ENCODE assay signal across 11 mouse cellular contexts in genomic region chr1:42691202-42692170, GRCm38 (mm10). TPM values are rescaled to one million over a fixed set of nuclear protein-coding genes. Genes with fewer than 3 reads are reported as not detected.
A peak's percentile ranks its signal among the peaks of the same experiment; 100 is the strongest.
DNase-seq lines count a peak whose midpoint lies in the region; ATAC-seq lines count a peak whose summit lies in the region.
"Had no signal": no experiment of that assay in that cellular context is flagged by ENCODE, and none has a peak within 500 bp of the region (broad histone marks: within the 10 kb centered on the region; RNA-seq: fewer than 3 reads in every experiment).

No protein-coding gene starts in this region.

- H3K36me3 ChIP-seq in forebrain, embryonic 12.5 days (replicated peaks), result no peaks in the 10 kb centered on the region
- H3K36me3 ChIP-seq in kidney, embryonic 16.5 days (ENCODE audit: insufficient read depth, low read length), result no peaks in the 10 kb centered on the region
- H3K36me3 ChIP-seq: heart, embryonic 13.5 days had no signal

- H3K9me3 ChIP-seq in forebrain, embryonic 12.5 days, result no peaks in the 10 kb centered on the region
- H3K9me3 ChIP-seq in kidney, embryonic 16.5 days (ENCODE audit: low read length), result no peaks in the 10 kb centered on the region
- H3K9me3 ChIP-seq: heart, embryonic 13.5 days had no signal

- peak overlapping the region; percentile 94 for H3K4me2 ChIP-seq in forebrain, embryonic 12.5 days
- peak overlapping the region; percentile 60; the same call in 1 of the 2 replicates for H3K4me2 ChIP-seq in kidney, embryonic 16.5 days (replicated peaks; ENCODE audit: low read depth, low read length)
- H3K4me2 ChIP-seq: heart, embryonic 13.5 days had no signal

- peak overlapping the region; percentile 95 for H3K9ac ChIP-seq in forebrain, embryonic 12.5 days
- H3K9ac ChIP-seq in kidney, embryonic 16.5 days (replicated peaks; ENCODE audit: low read length), result no peak overlapping the region
- H3K9ac ChIP-seq: heart, embryonic 13.5 days had no signal

- H3K27me3 ChIP-seq in forebrain, embryonic 12.5 days, result no peaks in the 10 kb centered on the region; the same call in 1 of the 2 replicates
- peaks cover 90% of the 10 kb centered on the region for H3K27me3 ChIP-seq in kidney, embryonic 16.5 days (ENCODE audit: insufficient read depth, low read length)

- 1% methylated on average over 9 of the region's 9 CpGs for WGBS in forebrain, embryonic 12.5 days
- WGBS in kidney, embryonic 16.5 days, result 1% methylated on average over 9 of the region's 9 CpGs

- H3K4me1 ChIP-seq in forebrain, embryonic 12.5 days, result peaks cover 32% of the 10 kb centered on the region
- peaks cover 5% of the 10 kb centered on the region; the same call in 1 of the 2 replicates for H3K4me1 ChIP-seq in kidney, embryonic 16.5 days (ENCODE audit: insufficient read depth, low read length)

- peak; percentile 33 for DNase-seq in adrenal gland, adult 2 months
- no peak for DNase-seq in adrenal gland, adult 8-10 months
- peak; percentile 62 for DNase-seq in ovary, postnatal 36 days (ENCODE audit: low spot score)
- DNase-seq in ovary, adult 18-20 months (ENCODE audit: low spot score), result no peak
- DNase-seq in lung, postnatal 36 days, result peak; percentile 69
- DNase-seq in telencephalon, adult 2 months (ENCODE audit: low read depth, low spot score), result peak; percentile 84

- peak overlapping the region; percentile 99 for H3K27ac ChIP-seq in forebrain, embryonic 12.5 days
- no peak overlapping the region for H3K27ac ChIP-seq in kidney, embryonic 16.5 days (ENCODE audit: low read length)
- H3K27ac ChIP-seq: heart, embryonic 13.5 days had no signal

- peak overlapping the region; percentile 99 for H3K4me3 ChIP-seq in forebrain, embryonic 12.5 days (replicated peaks)
- H3K4me3 ChIP-seq in kidney, embryonic 16.5 days (ENCODE audit: low read length), result no peak overlapping the region
- H3K4me3 ChIP-seq: heart, embryonic 13.5 days had no signal

- ATAC-seq in forebrain, embryonic 12.5 days (ENCODE audit: low FRiP score), result peak; percentile 18; the same call in 1 of the 2 replicates
- no peak for ATAC-seq in kidney, embryonic 16.5 days (ENCODE audit: low FRiP score, low TSS enrichment)

RNA-seq across cellular contexts. Expression of gene Pou3f3, which starts 4.1 kb away (rescaled TPM):
- not detected for total RNA-seq in adrenal gland, adult 2 months (2021)
- 0.02 TPM in 2 replicates for polyA plus RNA-seq in adrenal gland, adult 2 months (2012; rRNA removed)
- total RNA-seq in adrenal gland, adult 8-10 months (2022), result under 1 TPM; 0.03 to 0.11 (median 0.08) TPM
- 38.2 and 46.0 TPM in 2 replicates for polyA plus RNA-seq in forebrain, embryonic 12.5 days (2016; fragmentation: Nextera tagmentation; extraction: Ambion mirVana)
- 7.6 and 8.4 TPM in 2 replicates for polyA plus RNA-seq in kidney, embryonic 16.5 days (2015; fragmentation: Nextera tagmentation; extraction: Ambion mirVana)
- total RNA-seq: neutrophil, adult 5-6 weeks had no signal
- polyA plus RNA-seq: C2C12 had no signal

Comparison
In these comparisons a context has a peak if more than half of its experiments do, and no peak if none do; other contexts are left out.
1. DNase-seq: peak in adrenal gland, adult 2 months (single experiment), ovary, postnatal 36 days (single experiment), lung, postnatal 36 days (single experiment) and telencephalon, adult 2 months (single experiment); none in adrenal gland, adult 8-10 months (single experiment) and ovary, adult 18-20 months (single experiment).